Mouse (Mus musculus) left cerebral cortex, postnatal 10 days (tissue): ENCODE results near the gene Usp53. TPM values are rescaled to one million over a fixed set of nuclear protein-coding genes. Genes with fewer than 3 reads are reported as not detected.

ENCODE experiments used
- DNase-seq, 2 experiments: peaks; one replicate each; pipeline ENCODE4 v3.0.0; 2021 to 2022; ENCODE audit warnings: low spot score in 2 of 2, mixed read lengths in 1 of 2; ENCODE audit errors: extremely low spot score in 1 of 2
- intact Hi-C: fragments of 180-260 bp; cut with DNase I; formaldehyde crosslinking; loops from one replicate; pipeline ENCODE4 v1.15.1; 2025
- total RNA-seq, 2 experiments: library from RNA; stranded (reverse); gene quantifications; 2 replicates each; pipeline ENCODE4 v1.2.3; 2021

Usp53 gene
- 10 to 100 TPM; 19.5 to 26.3 TPM for total RNA-seq

- intact Hi-C loops: loop anchor here (5.0 kb wide), 2 partner anchors 103 to 118 kb away; no protein-coding TSS in a partner anchor
- DNase-seq: peak; percentile 92 to 98
These were observed at the start of gene Usp53 for GRCm38 (mm10) chr3:122984249-122985182. Gene Usp53, minus strand, starts transcription at chr3:122984510.

- intact Hi-C loops: no loop called here
- DNase-seq: no peak
These were observed 49.5 kb upstream of the Usp53 start for GRCm38 (mm10) chr3:123033804-123034203.

DNA sequence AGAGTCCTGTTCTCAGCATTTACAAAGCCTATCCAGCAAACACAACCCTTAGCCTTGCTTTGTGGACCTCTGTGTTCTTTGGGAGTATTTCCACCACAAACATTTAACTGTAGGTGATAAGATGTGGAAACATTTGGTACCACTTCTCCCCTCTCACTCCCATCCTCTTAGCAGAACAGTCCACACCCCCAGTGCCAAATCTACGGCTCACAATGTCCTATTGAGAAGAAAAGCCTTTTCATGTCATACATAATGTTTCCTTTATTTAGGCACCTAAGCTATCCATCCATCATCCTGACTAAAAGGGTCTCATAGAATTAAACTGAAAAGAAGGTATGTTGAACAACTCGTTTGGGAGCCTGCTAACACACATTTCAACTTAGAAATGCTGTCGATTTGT, 41.3 kb upstream of the Usp53 start:
- intact Hi-C loops: no loop called here
- DNase-seq: no peak

- intact Hi-C loops: no loop called here
- no peak for DNase-seq
These were observed 40.4 kb upstream of the Usp53 start for GRCm38 (mm10) chr3:123024496-123025234.

- intact Hi-C loops: no loop called here
These were observed 34.5 kb upstream of the Usp53 start for GRCm38 (mm10) chr3:123018792-123019191.

GRCm38 (mm10) chr3:123013476-123013875, 29.2 kb upstream of the Usp53 start:
- DNase-seq: no peak
- intact Hi-C loops: no loop called here

More at GRCm38 (mm10) chr3:123018792-123019191, 34.5 kb upstream of the Usp53 start:
- DNase-seq: no peak

DNA sequence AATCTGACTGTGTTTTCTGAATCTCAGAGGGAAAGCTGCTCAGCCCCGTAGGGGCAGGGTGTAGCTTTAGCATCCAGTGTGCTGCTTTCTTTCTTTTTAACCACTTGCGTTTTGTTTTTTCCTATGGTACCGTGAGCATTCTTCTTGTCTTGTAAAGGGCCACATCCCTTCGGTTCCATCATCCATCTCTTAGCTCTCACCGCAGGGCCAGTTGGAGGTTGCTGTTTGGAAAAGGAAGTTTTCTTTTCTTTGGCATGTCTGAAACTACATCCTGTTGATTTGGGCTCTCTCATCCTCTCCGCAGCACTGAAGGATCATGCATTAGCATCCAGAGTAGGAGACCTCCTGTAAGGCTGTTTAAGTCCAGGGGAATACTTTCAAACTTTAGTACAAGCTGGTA, 25.1 kb upstream of the Usp53 start:
- intact Hi-C loops: no loop called here
- DNase-seq: peak in 1 of 2 experiments; percentile 59

- intact Hi-C loops: no loop called here
- no peak for DNase-seq
These were observed 23.1 kb upstream of the Usp53 start for GRCm38 (mm10) chr3:123007386-123007785.

GRCm38 (mm10) chr3:123001053-123001452, 16.7 kb upstream of the Usp53 start:
- DNase-seq: no peak
- intact Hi-C loops: no loop called here

DNA sequence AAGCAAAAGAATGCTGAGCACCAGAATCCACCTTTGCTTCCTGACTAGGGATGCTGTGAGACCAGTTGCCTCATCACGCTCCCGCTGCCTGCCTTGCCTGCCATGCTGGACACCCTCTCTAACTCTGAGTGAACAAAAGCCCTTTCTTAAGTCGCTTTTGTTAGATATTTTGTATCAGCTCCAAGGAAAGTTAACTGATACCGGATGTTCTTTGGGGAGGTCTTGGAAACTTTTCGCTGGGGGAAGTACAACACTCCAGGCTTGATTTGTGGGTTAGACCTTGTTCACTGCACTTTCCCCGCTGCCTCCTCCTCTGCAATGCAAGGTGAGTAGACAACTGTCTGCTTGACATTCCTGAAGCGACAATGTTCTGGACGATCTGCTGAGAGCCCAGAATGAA, 14.2 kb upstream of the Usp53 start:
- no peak for DNase-seq
- intact Hi-C loops: no loop called here

GRCm38 (mm10) chr3:122996968-122997367, 12.7 kb upstream of the Usp53 start:
- intact Hi-C loops: no loop called here

DNA sequence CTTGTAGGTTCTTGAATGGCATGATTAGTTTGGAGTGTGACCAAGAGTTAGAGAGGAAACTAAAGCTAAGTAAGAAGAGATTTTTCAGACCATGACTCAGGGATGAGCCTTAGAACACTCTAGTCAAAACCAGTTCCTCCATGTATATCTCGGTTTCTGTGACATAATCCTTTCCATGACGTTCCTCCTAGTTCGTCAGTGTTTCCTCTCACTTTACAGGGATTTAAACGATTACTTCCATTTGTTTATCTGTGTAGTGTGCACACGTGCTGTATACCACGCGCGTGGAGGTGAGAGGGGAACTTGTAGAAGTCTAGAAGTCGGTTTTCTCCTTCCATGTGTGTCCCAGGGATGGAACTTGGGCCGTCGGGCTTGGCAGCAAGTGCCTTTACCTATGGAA, 2.6 kb upstream of the Usp53 start:
- intact Hi-C loops: loop anchor here (5.0 kb wide), 1 partner anchor 100 kb away; no protein-coding TSS in a partner anchor
- no peak for DNase-seq

More at GRCm38 (mm10) chr3:122996968-122997367, 12.7 kb upstream of the Usp53 start:
- DNase-seq: no peak

- intact Hi-C loops: loop anchor here (5.0 kb wide), 1 partner anchor 101 kb away; no protein-coding TSS in a partner anchor
These were observed 2.1 kb upstream of the Usp53 start for GRCm38 (mm10) chr3:122986386-122986785.

GRCm38 (mm10) chr3:122985183-122985944, 1.1 kb upstream of the Usp53 start:
- intact Hi-C loops: loop anchor here (5.0 kb wide), 1 partner anchor 102 kb away; no protein-coding TSS in a partner anchor

More at GRCm38 (mm10) chr3:122986386-122986785, 2.1 kb upstream of the Usp53 start:
- DNase-seq: no peak

DNA sequence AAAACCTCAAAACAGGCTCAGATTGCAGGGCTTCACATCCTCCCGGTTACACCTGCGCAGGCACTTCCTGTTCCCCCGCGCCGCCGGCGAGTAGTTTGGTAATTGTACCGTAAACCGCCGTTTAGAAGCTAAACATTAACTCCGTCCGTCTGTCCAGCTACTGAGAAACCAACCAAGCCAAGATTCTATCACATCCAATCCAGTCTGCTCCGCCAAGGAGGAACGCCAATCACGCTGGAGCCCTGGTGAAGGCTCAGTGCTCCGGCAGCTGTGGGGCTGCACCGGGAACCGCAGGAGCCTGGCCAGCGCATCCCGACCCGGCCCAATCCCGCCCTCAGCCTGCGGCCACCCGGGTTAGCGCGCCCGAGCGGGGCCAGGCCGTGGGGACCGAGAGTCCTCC, 461 bp downstream of the Usp53 start:
- intact Hi-C loops: loop anchor here (5.0 kb wide), 1 partner anchor 118 kb away; no protein-coding TSS in a partner anchor
- peak in 1 of 2 experiments; percentile 79 for DNase-seq

More at GRCm38 (mm10) chr3:122985183-122985944, 1.1 kb upstream of the Usp53 start:
- DNase-seq: no peak

- intact Hi-C loops: no loop called here
- DNase-seq: no peak
These were observed 8.3 kb downstream of the Usp53 start for GRCm38 (mm10) chr3:122975964-122976363.

- DNase-seq: no peak
- intact Hi-C loops: no loop called here
These were observed 8.9 kb downstream of the Usp53 start for GRCm38 (mm10) chr3:122975363-122975762.

GRCm38 (mm10) chr3:122974833-122975232, 9.5 kb downstream of the Usp53 start:
- intact Hi-C loops: no loop called here
- no peak for DNase-seq
